Mouse (Mus musculus): ENCODE data around the gene Igsf10.
"Not testable (repeated sequence)": the region's sequence is repeated elsewhere in the genome, so short reads cannot be mapped to it uniquely, and the experiment has no call there.

Igsf10 gene

DNA sequence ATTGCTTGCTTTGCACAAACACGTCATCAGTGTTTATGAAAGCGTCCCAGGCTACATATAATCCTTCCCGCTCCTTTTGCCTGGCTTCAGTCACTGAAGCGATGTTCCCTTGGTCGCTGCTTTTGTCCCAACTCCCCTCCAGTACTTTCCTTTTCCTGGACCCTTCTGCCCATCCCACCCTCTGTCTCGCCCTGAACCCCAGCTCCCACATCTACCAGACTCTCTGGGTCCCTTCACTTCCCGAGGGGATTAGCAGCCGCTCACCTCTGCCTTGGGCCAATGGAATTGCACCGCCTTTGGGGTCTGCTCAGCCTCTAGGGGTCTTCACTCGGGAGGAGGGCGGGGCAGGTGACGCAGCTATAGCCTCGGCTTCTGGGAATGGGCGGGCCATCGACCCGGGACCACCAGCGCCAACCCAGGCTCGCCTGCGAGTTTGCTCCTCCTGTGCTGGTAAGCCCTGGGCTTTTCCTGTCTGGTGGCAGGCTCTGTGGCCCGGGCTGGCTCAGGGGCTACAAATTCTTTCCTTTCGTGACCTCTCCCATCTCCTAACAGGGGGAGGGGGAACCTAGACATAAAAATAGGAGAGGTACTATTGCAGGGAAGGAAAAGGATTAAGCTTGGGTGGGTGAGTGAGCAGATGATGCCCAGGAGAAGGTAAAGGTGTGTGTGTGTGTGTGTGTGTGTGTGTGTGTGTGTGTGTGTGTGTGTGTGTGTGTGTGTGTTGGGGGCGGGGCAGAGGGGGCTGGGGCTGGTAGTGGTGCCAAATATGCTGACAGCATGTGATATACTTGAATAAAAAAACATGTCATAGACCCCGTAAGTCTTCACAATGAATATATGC is at the start of gene Igsf10:
TSS of gene Igsf10 (minus strand) at position 330 of the 841 bp plus-strand sequence.
- peak; percentile 69 to 74 for DNase-seq (ENCODE audit: low spot score in 2 of 2)

- no peak for DNase-seq (ENCODE audit: low spot score in 2 of 2)
Measured at GRCm38 (mm10) chr3:59385553-59385952, 41.4 kb upstream of the Igsf10 start.

DNA sequence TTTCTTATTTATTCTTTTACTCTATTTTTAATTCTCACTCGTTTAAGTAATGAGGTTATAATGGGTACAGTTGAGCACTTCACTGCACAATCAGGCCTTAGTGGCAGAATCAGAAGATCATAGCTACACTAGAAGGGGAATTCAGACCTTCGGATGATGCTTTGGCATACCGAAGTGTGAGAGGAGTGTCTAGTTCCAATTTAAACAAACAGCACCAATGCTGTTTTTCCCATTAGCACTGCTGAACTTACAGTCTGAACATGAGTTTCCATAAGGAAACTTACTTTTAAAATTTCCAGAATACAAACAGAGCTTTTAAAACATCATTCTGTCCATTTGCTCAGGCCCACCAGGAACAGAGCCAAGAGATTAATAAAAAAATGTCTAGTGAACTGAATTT is 40.8 kb upstream of the Igsf10 start:
- no peak for DNase-seq (ENCODE audit: low spot score in 2 of 2)

DNA sequence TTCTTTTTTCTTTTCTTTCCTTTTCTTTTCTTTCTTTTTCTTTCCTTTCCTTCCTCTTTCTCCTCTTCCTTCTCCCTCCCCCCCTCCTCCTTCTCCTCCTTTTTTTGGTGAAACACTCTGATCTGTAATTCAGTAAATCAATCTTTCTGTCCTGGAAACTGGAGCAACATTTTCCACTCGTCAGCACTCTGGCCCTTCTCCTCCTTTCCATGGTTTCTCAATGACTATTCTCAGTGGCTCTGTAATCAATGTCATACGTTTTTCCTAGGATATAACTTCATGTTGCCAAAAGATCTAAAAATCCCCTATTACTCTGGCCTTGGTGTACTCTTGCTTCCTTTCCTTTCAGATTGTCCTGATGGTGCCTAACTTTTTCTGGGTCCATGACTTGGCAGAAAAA is 40.1 kb upstream of the Igsf10 start:
- no peak for DNase-seq (ENCODE audit: low spot score in 2 of 2)

- DNase-seq (ENCODE audit: low spot score in 2 of 2), result not testable (repeated sequence)
Measured at GRCm38 (mm10) chr3:59378791-59379190, 34.6 kb upstream of the Igsf10 start.

DNA sequence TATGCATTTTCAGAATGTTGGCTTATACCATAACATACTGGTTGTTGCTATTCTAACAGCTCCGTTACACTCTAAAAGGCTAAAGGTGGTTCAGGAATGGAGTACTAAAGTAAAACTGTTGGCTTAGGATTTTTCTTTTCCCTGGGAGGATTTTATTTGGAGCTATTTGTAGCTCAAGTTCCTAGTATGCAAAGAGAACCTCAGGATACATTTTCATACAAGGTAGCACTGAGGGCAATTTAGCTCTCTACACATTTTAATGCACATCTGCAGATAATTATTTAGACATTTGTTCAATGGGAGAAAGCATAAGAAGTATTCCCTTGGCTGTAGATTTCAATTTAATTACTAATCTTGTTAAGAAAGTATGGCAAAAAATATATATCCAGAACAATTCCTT is 17.7 kb upstream of the Igsf10 start:
- DNase-seq (ENCODE audit: low spot score in 2 of 2), result no peak

DNA sequence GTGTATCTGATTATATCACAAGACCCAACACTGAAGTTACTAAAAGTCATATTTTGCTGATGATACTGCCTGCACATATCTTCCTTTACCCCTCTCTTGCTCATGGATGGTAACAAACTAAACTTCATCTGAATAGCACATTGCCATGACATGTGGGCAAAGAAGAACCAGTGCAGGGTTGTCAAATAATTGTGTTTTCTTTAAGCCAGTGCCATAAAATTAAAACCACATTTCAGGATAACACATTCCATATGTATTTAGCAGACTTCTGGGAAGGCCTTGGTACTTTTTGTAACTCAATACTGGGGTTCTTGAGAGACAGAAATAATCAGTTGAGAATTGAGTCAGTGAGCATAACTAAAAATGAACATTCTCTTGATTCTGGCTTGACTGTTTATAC is 15.9 kb upstream of the Igsf10 start:
- DNase-seq (ENCODE audit: low spot score in 2 of 2), result no peak

GRCm38 (mm10) chr3:59354156-59354555 is 10.0 kb upstream of the Igsf10 start:
- no peak for DNase-seq (ENCODE audit: low spot score in 2 of 2)

- no peak for DNase-seq (ENCODE audit: low spot score in 2 of 2)
Measured at GRCm38 (mm10) chr3:59351768-59352167, 7.6 kb upstream of the Igsf10 start.

DNA sequence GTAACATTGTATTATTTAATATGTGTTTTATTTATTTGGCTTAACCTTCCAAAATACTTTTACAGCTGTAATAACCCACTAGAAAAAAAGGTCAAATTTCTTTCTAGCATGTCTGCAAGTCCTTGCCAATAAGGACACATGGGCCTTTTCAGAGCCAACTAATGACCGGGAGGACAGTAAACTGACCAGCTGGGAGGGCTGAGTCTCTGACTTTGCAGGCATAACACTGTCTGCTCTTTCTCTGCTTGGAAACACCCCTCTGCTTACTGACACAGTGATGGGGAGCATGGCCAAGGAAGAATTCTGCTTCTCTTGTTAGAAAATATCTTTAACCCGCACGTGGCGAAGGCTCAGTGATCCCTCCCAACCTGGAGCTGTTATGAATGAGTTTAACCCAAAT is 1.2 kb downstream of the Igsf10 start:
- no peak for DNase-seq (ENCODE audit: low spot score in 2 of 2)

DNA sequence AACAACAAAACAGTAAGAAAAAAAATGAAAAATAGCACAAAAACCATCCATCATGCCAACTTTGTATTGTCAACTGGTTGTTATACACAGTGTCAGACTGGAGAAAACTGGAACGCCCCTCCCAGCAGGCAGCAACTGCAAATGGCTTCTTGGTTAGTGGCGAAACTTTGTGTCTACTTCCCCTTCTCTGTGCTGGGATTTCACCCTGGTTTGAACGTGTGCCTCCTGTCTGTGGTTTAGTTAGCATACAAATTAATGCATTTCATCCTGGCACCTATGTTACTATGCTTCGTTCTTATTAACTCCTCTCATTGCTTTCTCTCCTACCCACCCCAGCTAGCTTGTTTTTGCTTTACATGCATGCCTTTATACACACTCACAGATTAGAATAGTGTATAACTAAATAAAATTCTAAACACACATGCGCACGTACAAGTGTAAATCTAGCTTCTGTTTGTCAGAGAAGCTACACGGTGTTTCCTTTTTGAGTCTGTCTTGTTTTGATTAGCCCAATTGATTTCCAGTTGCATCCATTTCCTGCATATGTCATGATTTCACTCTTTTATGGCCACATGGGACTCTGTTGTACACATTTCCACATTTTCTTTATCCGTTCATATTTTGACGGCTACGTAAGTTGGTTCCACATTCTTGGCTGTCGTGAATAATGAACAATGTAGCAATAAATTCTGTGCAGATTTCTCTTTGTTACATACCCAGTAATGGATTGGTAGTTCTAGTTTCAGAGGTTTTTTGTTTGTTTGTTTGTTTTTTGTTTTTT is 2.4 kb downstream of the Igsf10 start:
- no peak for DNase-seq (ENCODE audit: low spot score in 2 of 2)

GRCm38 (mm10) chr3:59328526-59328925 is 15.7 kb downstream of the Igsf10 start:
- DNase-seq (ENCODE audit: low spot score in 2 of 2), result no peak

DNA sequence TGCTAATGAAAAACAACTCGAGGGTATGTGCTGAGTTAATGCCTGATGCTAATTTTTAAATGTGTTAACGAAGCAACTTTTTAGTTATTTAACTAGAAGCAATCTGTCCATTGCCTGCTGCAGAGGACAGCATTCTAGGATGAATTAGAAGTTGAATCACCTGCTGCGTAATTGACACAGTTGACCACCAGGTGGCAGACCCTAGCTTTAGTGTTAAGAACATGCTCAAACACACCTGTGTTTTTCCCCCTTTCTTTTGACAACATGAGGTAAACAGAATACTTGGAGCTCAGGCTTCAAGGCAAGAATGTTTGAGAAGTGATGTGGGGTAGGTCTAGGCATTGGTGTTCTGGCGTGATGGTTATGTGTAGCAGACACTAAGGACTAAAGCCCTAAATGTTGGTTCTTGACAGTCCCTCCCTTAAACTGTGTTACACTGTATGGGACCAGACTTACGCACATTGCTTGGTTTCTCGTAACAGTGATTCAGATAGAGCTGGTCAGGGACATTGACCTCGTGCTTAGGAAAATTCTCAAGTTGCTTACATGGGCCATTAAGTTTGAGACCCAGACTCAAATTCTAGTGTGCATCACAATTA is 22.8 kb downstream of the Igsf10 start:
- peak; percentile 60 to 69 for DNase-seq (ENCODE audit: low spot score in 2 of 2)

GRCm38 (mm10) chr3:59316077-59316476 is 28.1 kb downstream of the Igsf10 start:
- no peak for DNase-seq (ENCODE audit: low spot score in 2 of 2)

- no peak for DNase-seq (ENCODE audit: low spot score in 2 of 2)
Measured at GRCm38 (mm10) chr3:59312610-59313009, 31.6 kb downstream of the Igsf10 start.

DNA sequence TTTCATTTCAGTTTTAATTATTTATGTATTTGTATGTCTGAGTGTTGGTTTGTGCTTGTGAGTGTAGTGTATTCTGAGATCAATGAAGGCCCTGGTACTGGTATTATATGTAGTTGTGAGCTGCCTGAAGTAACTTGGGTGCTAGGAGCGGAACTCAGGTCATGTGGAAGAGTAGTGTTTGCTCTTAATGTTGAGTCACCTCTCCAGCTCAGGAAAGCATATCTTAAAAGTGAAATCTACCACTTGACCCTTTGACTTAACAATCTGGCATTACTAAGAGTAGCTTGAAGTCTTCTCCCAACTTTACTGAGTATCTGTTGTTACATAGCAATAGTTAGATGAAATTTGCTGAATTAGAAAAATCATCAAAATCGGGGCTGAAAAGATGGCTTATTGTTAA is 38.7 kb downstream of the Igsf10 start:
- DNase-seq (ENCODE audit: low spot score in 2 of 2), result no peak

DNA sequence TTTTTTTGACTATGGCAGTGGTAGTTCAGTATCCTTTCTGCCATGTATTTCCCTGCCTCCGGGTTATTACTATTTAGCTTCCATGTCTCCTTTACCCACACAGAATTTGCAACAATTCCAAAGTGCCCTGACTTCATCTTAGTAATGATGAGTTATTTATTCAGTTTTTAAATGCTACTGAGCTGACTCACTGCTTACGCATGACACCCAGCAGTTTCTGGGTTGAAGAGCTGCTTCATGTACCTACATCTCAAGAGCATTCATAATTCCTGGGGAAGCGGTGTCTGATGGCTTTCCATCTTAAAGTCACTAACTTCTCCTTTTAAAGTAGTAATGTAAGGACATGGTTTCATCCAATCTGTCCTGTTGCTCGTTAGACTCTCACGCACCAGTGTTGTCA is 39.2 kb downstream of the Igsf10 start:
- DNase-seq (ENCODE audit: low spot score in 2 of 2), result no peak

- DNase-seq (ENCODE audit: low spot score in 2 of 2), result no peak
Measured at GRCm38 (mm10) chr3:59297653-59298052, 46.5 kb downstream of the Igsf10 start.

- DNase-seq (ENCODE audit: low spot score in 2 of 2), result no peak
Measured at GRCm38 (mm10) chr3:59296563-59297130, 47.5 kb downstream of the Igsf10 start.

- no peak for DNase-seq (ENCODE audit: low spot score in 2 of 2)
Measured at GRCm38 (mm10) chr3:59295699-59296562, 48.3 kb downstream of the Igsf10 start.

Measured in right cerebral cortex, postnatal 10 days (tissue).